Mouse (Mus musculus): ENCODE data around the gene Lrmda. TPM values are rescaled to one million over a fixed set of nuclear protein-coding genes. Genes with fewer than 3 reads are reported as not detected.
A peak's percentile ranks its signal among the peaks of the same experiment; 100 is the strongest.

The Lrmda gene
- total and polyA plus RNA-seq, 3 experiments, result 5.1 to 5.9 TPM; not detected in 1

DNA sequence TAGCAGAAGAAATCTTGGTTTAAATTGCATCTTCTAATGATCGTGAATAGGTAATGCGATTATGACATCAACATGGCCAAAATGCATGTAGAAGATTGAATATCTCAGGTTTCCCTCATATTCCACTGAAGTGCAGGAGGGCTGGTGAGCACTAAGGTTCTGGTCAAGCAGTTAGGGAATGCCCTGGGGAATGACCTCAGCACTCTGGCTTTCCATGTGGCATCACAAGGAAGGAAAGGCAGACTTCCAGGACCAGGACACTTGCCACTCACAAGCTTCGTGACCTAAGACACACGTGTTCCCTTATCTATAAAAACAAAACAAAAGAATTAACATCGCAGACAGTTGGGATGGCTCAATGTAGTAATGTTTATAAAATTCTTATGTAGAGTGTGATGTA is 728.3 kb downstream of the Lrmda start:
- TF ChIP-seq USF1 (IDR thresholded peaks at IDR 0.05; ENCODE audit: low read depth, low read length) (no peak), KAT2A (conservative IDR thresholded peaks at IDR 0.05; ENCODE audit: low read depth, low read length) (no peak), CHD2 (IDR thresholded peaks at IDR 0.05; ENCODE audit: low read length) (no peak), TAL1 (IDR thresholded peaks at IDR 0.05; ENCODE audit: low read length) (no peak), RCOR1 (IDR thresholded peaks at IDR 0.05; ENCODE audit: low read depth, low read length) (no peak), MXI1 (IDR thresholded peaks at IDR 0.05; ENCODE audit: low read depth, low read length) (no peak), TBP (IDR thresholded peaks at IDR 0.05; ENCODE audit: low read depth, low read length) (no peak), ETS1 (IDR thresholded peaks at IDR 0.05; ENCODE audit: low read depth, low read length) (no peak), ZMIZ1 (IDR thresholded peaks at IDR 0.05; ENCODE audit: low read depth, low read length) (no peak), NELFE (IDR thresholded peaks at IDR 0.05; ENCODE audit: low read depth, low read length) (no peak), CTCF (IDR thresholded peaks at IDR 0.05 in 2 of 3, conservative IDR thresholded peaks at IDR 0.05 in 1 of 3; ENCODE audit: control insufficient read depth in 1 of 3, insufficient read depth in 1 of 3, low read depth in 2 of 3, low read length in 3 of 3, poor library complexity in 1 of 3, severe bottlenecking in 1 of 3) (no peak), MAX (IDR thresholded peaks at IDR 0.05; ENCODE audit: low read length) (no peak), MYB (IDR thresholded peaks at IDR 0.05; ENCODE audit: low read depth, low read length) (no peak), GATA1 (IDR thresholded peaks at IDR 0.05; ENCODE audit: low read depth, low read length) (no peak), RAD21 (IDR thresholded peaks at IDR 0.05; ENCODE audit: low read depth, low read length) (no peak), MEF2A (IDR thresholded peaks at IDR 0.05; ENCODE audit: extremely low read depth, insufficient replicate concordance, low read depth, low read length, poor library complexity, severe bottlenecking) (no peak), POLR2AphosphoS5 (IDR thresholded peaks at IDR 0.05; ENCODE audit: borderline replicate concordance, low read depth, low read length) (no peak)
- Histone ChIP-seq H3K9me3 (replicated peaks; ENCODE audit: insufficient read depth, low read length) (no peaks in the 10 kb centered on the region), H3K9ac (ENCODE audit: control insufficient read depth, low read depth, low read length, poor library complexity, severe bottlenecking) (no peak overlapping the region), H3K36me3 (ENCODE audit: control insufficient read depth in 1 of 2, insufficient read depth in 2 of 2, low read length in 2 of 2) (peaks cover 0 to 16% of the 10 kb centered on the region in 2 experiments; a peak in 2 of 4 replicates), H3K79me2 (ENCODE audit: control insufficient read depth, insufficient read depth, low read length, poor library complexity) (no peaks in the 10 kb centered on the region), H3K4me1 (ENCODE audit: control insufficient read depth in 1 of 2, insufficient read depth in 2 of 2, low read length in 2 of 2) (peaks cover 3 to 6% of the 10 kb centered on the region in 2 experiments), H3K27me3 (ENCODE audit: control insufficient read depth in 1 of 2, insufficient read depth in 2 of 2, low read length in 2 of 2) (no peaks in the 10 kb centered on the region), H3K27ac (ENCODE audit: control insufficient read depth, low read depth, low read length) (no peak overlapping the region), H3K4me3 (ENCODE audit: control insufficient read depth in 1 of 2, insufficient read depth in 1 of 2, low read depth in 2 of 2, low read length in 2 of 2) (no peak overlapping the region)
- DNase-seq (ENCODE audit: low read depth, low spot score), result no peak

DNA sequence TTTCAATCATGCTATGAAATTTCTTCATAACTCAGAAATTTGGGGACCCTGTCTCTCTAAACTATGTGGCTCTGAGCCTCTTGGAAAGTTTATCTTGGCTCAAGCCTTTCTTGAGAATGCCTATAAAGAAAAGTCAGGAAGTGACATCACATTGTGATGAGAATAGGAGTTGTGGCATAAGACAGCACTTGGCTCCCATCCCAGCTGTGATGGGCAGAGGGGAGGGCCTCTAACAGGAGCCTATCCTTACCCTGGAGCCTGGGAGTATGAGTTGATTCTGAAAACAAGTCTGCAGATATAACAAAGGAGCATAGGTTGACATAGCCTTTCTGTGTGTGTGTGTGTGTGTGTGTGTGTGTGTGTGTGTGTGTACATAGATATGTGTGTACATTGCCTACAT is 730.9 kb downstream of the Lrmda start:
- peak; percentile 54 for DNase-seq (ENCODE audit: low read depth, low spot score)
- Histone ChIP-seq H3K27ac (ENCODE audit: control insufficient read depth, low read depth, low read length) (no peak overlapping the region), H3K36me3 (ENCODE audit: control insufficient read depth in 1 of 2, insufficient read depth in 2 of 2, low read length in 2 of 2) (peaks cover 0 to 10% of the 10 kb centered on the region in 2 experiments; a peak in 2 of 4 replicates), H3K4me1 (ENCODE audit: control insufficient read depth in 1 of 2, insufficient read depth in 2 of 2, low read length in 2 of 2) (peaks cover 0 to 4% of the 10 kb centered on the region in 2 experiments; a peak in 2 of 4 replicates), H3K4me3 (ENCODE audit: control insufficient read depth in 1 of 2, insufficient read depth in 1 of 2, low read depth in 2 of 2, low read length in 2 of 2) (no peak overlapping the region), H3K79me2 (ENCODE audit: control insufficient read depth, insufficient read depth, low read length, poor library complexity) (no peaks in the 10 kb centered on the region), H3K27me3 (ENCODE audit: control insufficient read depth in 1 of 2, insufficient read depth in 2 of 2, low read length in 2 of 2) (no peaks in the 10 kb centered on the region), H3K9me3 (replicated peaks; ENCODE audit: insufficient read depth, low read length) (no peaks in the 10 kb centered on the region), H3K9ac (ENCODE audit: control insufficient read depth, low read depth, low read length, poor library complexity, severe bottlenecking) (no peak overlapping the region)
- 0 out of 2 replicates have a peak, but pooled peaks have one; percentile 23 for TF ChIP-seq ETS1 (IDR thresholded peaks at IDR 0.05; ENCODE audit: low read depth, low read length)
- no peak for TF ChIP-seq GATA1 (IDR thresholded peaks at IDR 0.05; ENCODE audit: low read depth, low read length)
